Comparison of ENCODE assay signal across 18 mouse cellular contexts in genomic region chrX:98347481-98347880, GRCm38 (mm10).
DNase-seq lines count a peak whose midpoint lies in the region; ATAC-seq and TF ChIP-seq lines count a peak whose summit lies in the region.
"Had no signal": no experiment of that assay in that cellular context is flagged by ENCODE, and none has a peak within 500 bp of the region (broad histone marks: within the 10 kb centered on the region; RNA-seq: fewer than 3 reads in every experiment).

No protein-coding gene starts in this region.

- no peaks in the 10 kb centered on the region for H3K36me3 ChIP-seq in kidney, embryonic 14.5 days (ENCODE audit: control insufficient read depth, insufficient read depth, low read length)
- no peaks in the 10 kb centered on the region for H3K36me3 ChIP-seq in testis, adult 2 months (ENCODE audit: control insufficient read depth, insufficient read depth, low read length)
- H3K36me3 ChIP-seq in liver, embryonic 11.5 days (ENCODE audit: control insufficient read depth, insufficient read depth, low read length) = no peaks in the 10 kb centered on the region
- H3K36me3 ChIP-seq: embryonic facial prominence, embryonic 12.5 days; forebrain, embryonic 12.5 days; heart, embryonic 13.5 days; hindbrain, embryonic 12.5 days; liver, embryonic 12.5 days had no signal

- H3K9me3 ChIP-seq in kidney, embryonic 14.5 days (ENCODE audit: control insufficient read depth, low read length) = no peaks in the 10 kb centered on the region
- H3K9me3 ChIP-seq in liver, embryonic 11.5 days (ENCODE audit: control insufficient read depth, low read length) = no peaks in the 10 kb centered on the region
- H3K9me3 ChIP-seq: embryonic facial prominence, embryonic 12.5 days; forebrain, embryonic 12.5 days; heart, embryonic 13.5 days; hindbrain, embryonic 12.5 days; liver, embryonic 12.5 days had no signal

- H3K9ac ChIP-seq in kidney, embryonic 14.5 days (ENCODE audit: low read depth, low read length) = no peak overlapping the region
- no peak overlapping the region for H3K9ac ChIP-seq in liver, embryonic 11.5 days (ENCODE audit: low read depth, low read length)
- H3K9ac ChIP-seq: embryonic facial prominence, embryonic 12.5 days; forebrain, embryonic 12.5 days; heart, embryonic 13.5 days; hindbrain, embryonic 12.5 days; liver, embryonic 12.5 days had no signal

- H3K4me1 ChIP-seq in kidney, embryonic 14.5 days (ENCODE audit: control insufficient read depth, insufficient read depth, low read length) = no peaks in the 10 kb centered on the region
- no peaks in the 10 kb centered on the region; the same call in 1 of the 2 replicates for H3K4me1 ChIP-seq in testis, adult 2 months (ENCODE audit: control insufficient read depth, insufficient read depth, low read length)
- H3K4me1 ChIP-seq in liver, embryonic 11.5 days (replicated peaks; ENCODE audit: control insufficient read depth, insufficient read depth, low read length) = no peaks in the 10 kb centered on the region
- H3K4me1 ChIP-seq: embryonic facial prominence, embryonic 12.5 days; forebrain, embryonic 12.5 days; heart, embryonic 13.5 days; hindbrain, embryonic 12.5 days; liver, embryonic 12.5 days had no signal

- no peaks in the 10 kb centered on the region for H3K27me3 ChIP-seq in kidney, embryonic 14.5 days (ENCODE audit: control insufficient read depth, insufficient read depth, low read length)
- no peaks in the 10 kb centered on the region for H3K27me3 ChIP-seq in testis, adult 2 months (ENCODE audit: control insufficient read depth, insufficient read depth, low read length)
- H3K27me3 ChIP-seq in liver, embryonic 11.5 days (replicated peaks; ENCODE audit: control insufficient read depth, insufficient read depth, low read length) = 0 out of 2 replicates have a peak, but pooled peaks cover 4% of the 10 kb centered on the region
- H3K27me3 ChIP-seq: embryonic facial prominence, embryonic 12.5 days; forebrain, embryonic 12.5 days; heart, embryonic 13.5 days; hindbrain, embryonic 12.5 days; liver, embryonic 12.5 days had no signal

- no peak overlapping the region for H3K27ac ChIP-seq in kidney, embryonic 14.5 days (ENCODE audit: low read depth, low read length)
- peak overlapping the region; percentile 62 for H3K27ac ChIP-seq in testis, adult 2 months (ENCODE audit: control insufficient read depth, insufficient read depth, low read depth, low read length)
- no peak overlapping the region for H3K27ac ChIP-seq in liver, embryonic 11.5 days (ENCODE audit: low read depth, low read length)
- H3K27ac ChIP-seq: embryonic facial prominence, embryonic 12.5 days; forebrain, embryonic 12.5 days; heart, embryonic 13.5 days; hindbrain, embryonic 12.5 days; layer of hippocampus, adult 2 months; liver, embryonic 12.5 days had no signal

- peak; percentile 4 for DNase-seq in gastrocnemius, postnatal 25 days
- no peak for DNase-seq in gastrocnemius, postnatal 4 days (ENCODE audit: low spot score in 2 of 2)
- peak; percentile 11 for DNase-seq in kidney, adult 18-20 months
- DNase-seq in testis, postnatal 14 days (ENCODE audit: low spot score) = no peak
- peak; percentile 1 to 5 for DNase-seq in kidney, postnatal 36 days
- no peak for DNase-seq in liver, embryonic 11.5 days (ENCODE audit: low spot score)
- DNase-seq: spleen, adult 18-20 months; thymus, postnatal 25 days had no signal

- ATAC-seq in kidney, embryonic 14.5 days (ENCODE audit: low FRiP score, low TSS enrichment) = no peak
- no peak for ATAC-seq in liver, embryonic 11.5 days (replicated peaks; ENCODE audit: low FRiP score)
- ATAC-seq: intestine, postnatal 0 days; liver, embryonic 12.5 days had no signal

- WGBS in kidney, embryonic 14.5 days = 60% methylated on average over 1 of the region's 1 CpGs
- WGBS in liver, embryonic 11.5 days = 89% methylated on average over 1 of the region's 1 CpGs

- no peak overlapping the region for H3K4me3 ChIP-seq in kidney, embryonic 14.5 days (ENCODE audit: low read length)
- H3K4me3 ChIP-seq in testis, adult 2 months (ENCODE audit: control insufficient read depth, low read depth, low read length) = no peak overlapping the region
- H3K4me3 ChIP-seq in liver, embryonic 11.5 days (ENCODE audit: low read depth, low read length) = no peak overlapping the region
- H3K4me3 ChIP-seq: embryonic facial prominence, embryonic 12.5 days; forebrain, embryonic 12.5 days; heart, embryonic 13.5 days; hindbrain, embryonic 12.5 days; layer of hippocampus, adult 2 months; liver, embryonic 12.5 days had no signal

- no peak overlapping the region for H3K4me2 ChIP-seq in kidney, embryonic 14.5 days (replicated peaks; ENCODE audit: low read depth, low read length)
- H3K4me2 ChIP-seq in liver, embryonic 11.5 days = no peak overlapping the region
- H3K4me2 ChIP-seq: embryonic facial prominence, embryonic 12.5 days; forebrain, embryonic 12.5 days; heart, embryonic 13.5 days; hindbrain, embryonic 12.5 days; liver, embryonic 12.5 days; midbrain, embryonic 11.5 days had no signal

- no peak for TF ChIP-seq CTCF in testis, adult 2 months (IDR thresholded peaks at IDR 0.05; ENCODE audit: control insufficient read depth, insufficient read depth, insufficient replicate concordance, low read depth, low read length)

- no peak for TF ChIP-seq POLR2A in testis, adult 2 months (IDR thresholded peaks at IDR 0.05; ENCODE audit: control insufficient read depth, low read depth, low read length)

Comparison
In these comparisons a context has a peak if more than half of its experiments do, and no peak if none do; other contexts are left out.
1. DNase-seq: peak in gastrocnemius, postnatal 25 days (single experiment), kidney, adult 18-20 months (single experiment) and kidney, postnatal 36 days (2 of 2); none in gastrocnemius, postnatal 4 days (0 of 2), testis, postnatal 14 days (single experiment) and liver, embryonic 11.5 days (single experiment).